Mouse (Mus musculus) embryonic facial prominence, embryonic 11.5 days (tissue): ENCODE data around the gene Aplf. TPM values are rescaled to one million over a fixed set of nuclear protein-coding genes. Genes with fewer than 3 reads are reported as not detected.

Experiments used
- ATAC-seq: fragments of 200-750 bp; cut with Nextera tagmentation; replicated peaks from 2 replicates; pipeline ENCODE4 v1.8.0; 2017; ENCODE audit warnings: low read depth; ENCODE audit not compliant: insufficient number of reproducible peaks, low FRiP score, low TSS enrichment
- DNase-seq: peaks from one replicate; pipeline ENCODE4 v3.0.0-alpha.2; 2015; ENCODE audit warnings: low spot score
- H3K27ac ChIP-seq: fragments of 300-500 bp; sonication (generic); replicated peaks from 2 replicates; pipeline ENCODE4 v1.5.1; 2014; ENCODE audit warnings: mild to moderate bottlenecking, low read depth, low read length, control low read depth
- H3K27me3 ChIP-seq: fragments of 300-500 bp; sonication (generic); 2 replicates; pipeline ENCODE4 v1.6.1; 2014; ENCODE audit warnings: mild to moderate bottlenecking, low read length, moderate library complexity, mixed read lengths; ENCODE audit not compliant: control insufficient read depth, insufficient read depth
- H3K36me3 ChIP-seq: fragments of 300-500 bp; sonication (generic); replicated peaks from 2 replicates; pipeline ENCODE4 v1.6.1; 2014; ENCODE audit warnings: low read depth, mild to moderate bottlenecking, low read length, moderate library complexity, mixed read lengths; ENCODE audit not compliant: control insufficient read depth, insufficient read depth
- H3K4me1 ChIP-seq: fragments of 300-500 bp; sonication (generic); 2 replicates; pipeline ENCODE4 v1.6.1; 2014; ENCODE audit warnings: low read length, mixed read lengths; ENCODE audit not compliant: control insufficient read depth, insufficient read depth
- H3K4me2 ChIP-seq: fragments of 300-500 bp; sonication (generic); 2 replicates; pipeline ENCODE4 v1.6.1; 2014; ENCODE audit warnings: low read depth, mild to moderate bottlenecking, control low read depth, low read length, moderate library complexity
- H3K4me3 ChIP-seq: fragments of 300-500 bp; sonication (generic); 2 replicates; pipeline ENCODE4 v1.5.1; 2014; ENCODE audit warnings: low read depth, low read length, control low read depth
- H3K9ac ChIP-seq: fragments of 300-500 bp; sonication (generic); replicated peaks from 2 replicates; pipeline ENCODE4 v1.6.1; 2014; ENCODE audit warnings: mild to moderate bottlenecking, control low read depth, low read length
- H3K9me3 ChIP-seq: fragments of 300-500 bp; sonication (generic); replicated peaks from 2 replicates; pipeline ENCODE4 v1.6.1; 2016; ENCODE audit warnings: mild to moderate bottlenecking, low read length, inconsistent platforms, mixed read lengths; ENCODE audit not compliant: control insufficient read depth
- WGBS: fragments of 180-500 bp; shearing (Covaris S2); extraction: QIAGEN DNeasy Blood & Tissue Kit; methylation state at CpG from one replicate; pipeline ENCODE4 v1.1.7; 2014; 5-methylcytosine and 5-hydroxymethylcytosine counted together
- polyA plus RNA-seq: library from polyadenylated mRNA; unstranded; fragments of >200 nt; fragmentation: Nextera tagmentation; extraction: Ambion mirVana; gene quantifications from 2 replicates; pipeline ENCODE4 v1.2.1, GENCODE M21; 2014

The Aplf gene
- polyA plus RNA-seq, 1 experiment from 2014 or later = 20.3 TPM

DNA sequence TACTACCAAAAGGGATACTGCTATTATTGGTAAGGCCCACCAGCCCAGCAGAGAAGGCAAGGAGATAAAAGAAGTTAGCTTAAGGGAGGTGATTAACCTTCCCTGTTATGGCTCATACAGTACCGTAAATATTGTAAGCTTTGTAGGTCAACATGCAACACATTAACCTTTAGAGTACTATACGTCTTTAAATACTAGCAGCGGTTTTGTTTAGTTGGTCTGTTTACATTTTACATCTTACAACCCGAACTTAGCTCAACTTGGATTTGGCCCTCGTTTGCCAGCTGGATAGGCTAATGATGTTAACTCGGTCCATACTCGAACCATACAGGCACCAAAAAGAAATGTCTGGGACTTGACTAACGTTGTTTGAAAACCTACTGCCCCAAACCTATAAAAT, 640 bp downstream of the Aplf start:
- Histone ChIP-seq H3K4me3 (peak overlapping the region; percentile 78), H3K9ac (peak overlapping the region; percentile 70), H3K4me2 (peak overlapping the region; percentile 89), H3K27me3 (no peaks in the 10 kb centered on the region), H3K36me3 (no peaks in the 10 kb centered on the region), H3K4me1 (0 out of 2 replicates have a peak, but pooled peaks cover 2% of the 10 kb centered on the region), H3K27ac (no peak overlapping the region), H3K9me3 (no peaks in the 10 kb centered on the region)
- ATAC-seq = no peak
- WGBS = 10% methylated on average over 8 of the region's 8 CpGs
- DNase-seq = no peak

DNA sequence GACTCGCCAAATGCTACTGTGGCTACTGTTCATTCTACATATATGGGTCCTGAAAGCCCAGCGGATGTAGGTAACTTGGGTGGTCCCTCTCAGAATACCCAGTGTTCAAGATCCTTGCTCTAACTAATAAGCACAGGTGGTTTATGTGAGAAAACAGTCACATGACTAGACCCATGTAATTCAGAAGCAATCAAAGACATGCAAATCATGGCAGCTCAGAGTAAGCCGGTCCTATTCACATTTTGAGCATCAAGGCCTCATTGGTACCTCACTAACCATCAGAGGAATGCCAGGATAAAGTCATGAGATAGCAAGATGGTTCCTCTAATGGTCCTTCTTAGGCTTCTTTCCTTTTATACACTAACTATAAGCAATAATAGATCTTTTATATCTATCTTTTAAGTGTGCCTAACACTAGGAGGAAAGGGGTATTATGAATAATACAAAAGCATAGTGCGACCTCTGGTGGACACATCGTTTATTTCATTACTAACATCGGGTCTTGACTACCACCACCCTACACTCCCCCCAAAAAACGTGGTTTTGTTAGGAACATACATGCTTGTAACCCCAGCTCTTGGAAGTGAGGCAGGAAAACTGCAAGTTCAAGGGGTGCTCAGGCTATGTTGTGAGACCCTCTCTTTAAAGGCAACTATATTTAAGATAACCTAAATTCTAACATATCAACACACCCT, 2.0 kb downstream of the Aplf start:
- Histone ChIP-seq H3K27ac (no peak overlapping the region), H3K9me3 (no peaks in the 10 kb centered on the region), H3K36me3 (no peaks in the 10 kb centered on the region), H3K9ac (no peak overlapping the region), H3K4me2 (no peak overlapping the region), H3K4me1 (0 out of 2 replicates have a peak, but pooled peaks cover 2% of the 10 kb centered on the region), H3K4me3 (no peak overlapping the region), H3K27me3 (no peaks in the 10 kb centered on the region)
- 37% methylated on average over 7 of the region's 7 CpGs for WGBS
- ATAC-seq (no peak), DNase-seq (peak; percentile 91)

DNA sequence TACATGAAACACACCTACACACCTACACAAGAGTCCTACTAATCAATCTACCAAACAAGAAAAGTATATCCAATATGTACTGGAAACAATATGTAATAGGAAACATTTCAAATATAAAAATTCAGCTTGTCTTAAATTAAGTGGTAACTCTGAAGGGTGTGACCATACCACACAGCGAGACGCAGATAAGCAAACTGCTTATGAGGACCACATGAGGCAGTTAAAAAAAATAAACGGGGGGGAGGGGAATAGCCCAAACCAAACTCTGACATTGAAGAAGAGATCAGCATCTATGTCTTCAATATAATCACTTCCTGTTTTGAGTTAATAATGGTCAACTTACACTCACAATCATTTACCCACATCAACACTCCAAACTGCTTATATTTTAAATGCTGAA, 3.3 kb downstream of the Aplf start:
- Histone ChIP-seq H3K4me1 (0 out of 2 replicates have a peak, but pooled peaks cover 2% of the 10 kb centered on the region), H3K9me3 (no peaks in the 10 kb centered on the region), H3K9ac (no peak overlapping the region), H3K27me3 (no peaks in the 10 kb centered on the region), H3K36me3 (no peaks in the 10 kb centered on the region), H3K4me2 (no peak overlapping the region), H3K4me3 (no peak overlapping the region), H3K27ac (no peak overlapping the region)
- WGBS = 88% methylated on average over 3 of the region's 3 CpGs
- ATAC-seq = no peak
- no peak for DNase-seq

DNA sequence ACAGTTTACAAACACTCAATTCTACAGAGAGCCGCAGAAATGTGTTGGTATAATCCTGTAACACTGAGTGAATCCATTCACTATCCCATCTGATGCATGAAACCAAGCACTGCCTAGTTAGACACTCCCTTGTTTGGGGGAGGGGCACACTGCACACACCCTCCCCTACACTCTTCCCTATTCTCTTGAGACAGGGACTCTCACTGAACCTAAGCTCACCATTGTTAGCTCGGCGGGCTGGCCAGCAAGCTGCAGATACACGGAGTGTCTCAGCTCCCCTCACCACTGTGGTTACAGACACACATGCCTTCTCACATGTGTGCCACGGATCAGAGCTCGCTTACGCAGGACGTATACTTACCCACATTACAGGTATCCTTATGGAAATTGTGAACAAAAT, 4.2 kb downstream of the Aplf start:
- Histone ChIP-seq H3K27me3 (no peaks in the 10 kb centered on the region), H3K27ac (no peak overlapping the region), H3K9ac (no peak overlapping the region), H3K36me3 (no peaks in the 10 kb centered on the region), H3K4me1 (0 out of 2 replicates have a peak, but pooled peaks cover 2% of the 10 kb centered on the region), H3K4me2 (no peak overlapping the region), H3K4me3 (no peak overlapping the region), H3K9me3 (no peaks in the 10 kb centered on the region)
- WGBS = 73% methylated on average over 8 of the region's 8 CpGs
- ATAC-seq = no peak
- no peak for DNase-seq

DNA sequence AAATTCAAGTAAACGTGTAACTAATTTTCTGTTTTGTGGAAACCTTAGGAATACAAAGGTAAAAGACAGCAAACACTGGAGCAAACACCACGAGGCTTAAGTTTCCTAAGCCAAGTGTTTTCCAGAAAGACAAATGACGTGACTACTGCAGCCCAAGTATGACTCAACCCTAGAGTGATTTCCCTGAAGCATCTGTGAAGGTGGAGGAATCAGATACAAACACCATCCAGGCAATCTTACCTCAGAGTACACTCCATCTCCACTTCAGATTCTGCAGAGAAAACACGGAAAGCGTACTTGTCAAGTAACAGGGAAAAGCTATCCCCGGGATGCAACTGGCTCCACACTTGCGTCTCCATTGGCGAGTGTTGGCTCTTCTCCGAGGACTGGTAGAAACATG, 8.5 kb downstream of the Aplf start:
- no peaks in the 10 kb centered on the region for H3K27me3 ChIP-seq
- ATAC-seq (no peak), DNase-seq (no peak)
- WGBS = 93% methylated on average over 9 of the region's 9 CpGs
- H3K36me3 ChIP-seq = no peaks in the 10 kb centered on the region
- H3K4me2 ChIP-seq = no peak overlapping the region
- H3K9ac ChIP-seq = no peak overlapping the region
- no peaks in the 10 kb centered on the region for H3K9me3 ChIP-seq
- H3K4me1 ChIP-seq = no peaks in the 10 kb centered on the region
- no peak overlapping the region for H3K4me3 ChIP-seq
- no peak overlapping the region for H3K27ac ChIP-seq

DNA sequence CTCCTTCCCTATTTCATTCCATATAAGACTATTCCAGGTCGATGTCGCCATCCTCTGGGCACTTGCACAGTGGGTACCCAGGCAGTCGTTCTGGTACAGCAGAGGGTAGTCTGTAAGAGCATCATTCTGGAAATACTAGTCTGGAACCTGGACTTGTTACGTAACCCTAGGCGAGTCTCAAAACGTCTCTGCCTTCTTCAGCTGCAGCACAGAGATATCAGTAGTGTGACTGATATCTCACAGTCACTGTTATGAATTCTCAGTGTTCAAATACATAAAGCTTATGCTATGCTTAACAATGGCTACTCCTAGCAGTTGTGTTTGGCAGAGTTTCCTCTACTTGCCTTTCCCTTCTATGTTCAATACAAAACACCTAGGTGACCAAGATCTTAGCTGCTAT, 9.8 kb downstream of the Aplf start:
- Histone ChIP-seq H3K36me3 (no peaks in the 10 kb centered on the region), H3K4me2 (no peak overlapping the region), H3K9ac (no peak overlapping the region), H3K9me3 (no peaks in the 10 kb centered on the region), H3K27ac (no peak overlapping the region), H3K4me1 (no peaks in the 10 kb centered on the region), H3K4me3 (no peak overlapping the region), H3K27me3 (no peaks in the 10 kb centered on the region)
- WGBS = 74% methylated on average over 6 of the region's 6 CpGs
- ATAC-seq (no peak), DNase-seq (no peak)

DNA sequence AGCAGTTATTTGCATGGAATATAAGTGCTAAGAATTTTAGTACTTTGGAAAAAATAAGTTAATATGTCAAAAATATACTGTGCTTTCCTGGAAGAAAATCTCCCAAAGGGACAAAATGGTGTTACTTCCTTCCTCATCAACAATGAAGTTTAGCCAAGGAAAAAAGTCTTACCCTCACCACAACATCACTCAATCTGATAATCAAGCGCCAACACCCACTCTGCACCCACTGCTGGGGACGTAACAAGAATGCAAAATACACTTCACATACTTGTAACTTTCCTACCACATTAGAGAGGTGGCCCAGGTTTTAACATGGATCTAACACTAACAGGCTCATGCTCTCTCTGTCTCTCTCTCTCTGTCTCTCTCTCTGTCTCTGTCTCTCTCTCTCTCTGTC, 10.3 kb downstream of the Aplf start:
- Histone ChIP-seq H3K9me3 (no peaks in the 10 kb centered on the region), H3K4me3 (no peak overlapping the region), H3K27ac (no peak overlapping the region), H3K36me3 (no peaks in the 10 kb centered on the region), H3K27me3 (no peaks in the 10 kb centered on the region), H3K4me1 (no peaks in the 10 kb centered on the region), H3K9ac (no peak overlapping the region), H3K4me2 (no peak overlapping the region)
- no peak for ATAC-seq
- DNase-seq = no peak
- 87% methylated on average over 2 of the region's 2 CpGs for WGBS

DNA sequence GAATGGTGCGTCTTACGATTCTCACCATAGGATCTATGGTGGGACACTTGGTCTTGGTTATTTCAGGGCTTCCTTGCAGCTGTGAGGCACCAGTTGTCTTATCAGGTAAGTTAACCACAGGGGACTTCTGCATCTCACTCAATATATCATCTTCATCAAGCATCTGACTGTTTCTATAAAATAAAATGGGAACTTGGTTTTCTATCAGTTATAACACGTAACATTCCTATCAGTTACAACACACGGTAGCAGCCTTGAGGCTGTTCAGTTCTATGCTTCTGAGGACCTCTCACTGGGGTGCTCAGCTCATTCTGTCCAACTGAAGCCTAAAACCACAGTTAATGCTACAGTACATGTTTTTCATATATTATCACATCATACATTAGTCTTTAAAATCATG, 13.2 kb downstream of the Aplf start:
- Histone ChIP-seq H3K9ac (no peak overlapping the region), H3K4me3 (no peak overlapping the region), H3K9me3 (no peaks in the 10 kb centered on the region), H3K27me3 (no peaks in the 10 kb centered on the region), H3K27ac (no peak overlapping the region), H3K4me1 (no peaks in the 10 kb centered on the region), H3K36me3 (no peaks in the 10 kb centered on the region), H3K4me2 (no peak overlapping the region)
- DNase-seq (no peak), ATAC-seq (no peak)
- WGBS = 96% methylated on average over 4 of the region's 4 CpGs
